Mouse (Mus musculus): ENCODE measurements around the gene Omg.

Omg gene

DNA sequence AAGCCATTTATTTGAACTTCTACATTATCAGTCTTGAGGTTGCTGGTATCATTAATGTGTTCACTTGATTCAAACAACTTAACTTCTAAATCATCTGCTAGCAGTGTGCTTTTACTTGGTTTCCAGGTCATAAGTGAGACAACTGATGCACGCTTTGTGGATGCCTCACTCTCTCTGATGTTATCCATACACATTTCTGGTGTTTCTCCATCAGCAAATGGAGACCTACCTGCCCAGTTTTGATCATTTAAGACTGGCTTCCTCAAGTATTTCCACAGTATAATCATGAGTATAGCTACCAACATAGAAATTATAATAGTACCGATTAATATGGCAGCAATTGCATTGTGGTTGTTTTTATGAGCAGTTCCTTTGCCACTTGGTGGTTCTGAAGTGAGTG is 11.9 kb upstream of the Omg start:
- no peak for DNase-seq (ENCODE audit: low spot score in 2 of 2)

DNA sequence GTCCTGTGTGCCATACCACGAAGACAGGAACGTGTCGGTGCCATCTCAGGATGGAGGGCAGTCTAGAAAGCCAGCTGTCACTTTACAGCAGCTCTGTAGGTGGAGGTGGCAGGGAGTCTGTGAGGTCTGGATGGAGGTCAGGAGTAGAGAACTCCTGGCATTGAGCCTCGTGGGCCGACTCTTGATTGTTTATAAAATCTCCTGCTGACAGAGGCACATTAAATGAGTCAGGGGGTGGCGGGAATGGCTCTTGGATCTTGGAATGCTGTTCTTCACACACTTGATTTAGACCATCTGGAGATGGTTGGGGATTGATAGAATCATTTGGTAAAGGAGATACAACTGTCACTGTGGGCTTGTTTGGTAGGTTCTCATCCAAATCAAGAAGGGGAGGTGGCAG is 11.4 kb upstream of the Omg start:
- DNase-seq (ENCODE audit: low spot score in 2 of 2), result no peak

DNA sequence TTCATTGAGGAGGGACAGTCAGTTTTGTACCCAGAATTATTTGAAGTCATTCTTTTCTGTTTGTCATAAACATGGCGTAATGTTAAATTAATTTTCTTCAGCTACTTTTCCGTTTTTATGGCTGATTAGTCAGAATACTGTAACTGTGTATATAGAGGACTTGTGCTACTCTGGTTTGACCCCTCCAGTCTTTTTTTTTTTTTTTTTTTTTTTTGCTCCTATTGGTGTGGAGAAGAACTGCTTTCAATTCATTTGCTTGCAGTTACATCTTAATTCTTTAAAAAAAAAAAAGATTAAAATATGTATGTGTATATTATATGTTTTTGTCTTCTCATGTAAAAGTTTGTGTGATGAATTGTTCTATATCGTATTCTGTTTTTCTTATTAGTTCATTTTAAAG is 8.1 kb upstream of the Omg start:
- DNase-seq (ENCODE audit: low spot score in 2 of 2), result no peak

DNA sequence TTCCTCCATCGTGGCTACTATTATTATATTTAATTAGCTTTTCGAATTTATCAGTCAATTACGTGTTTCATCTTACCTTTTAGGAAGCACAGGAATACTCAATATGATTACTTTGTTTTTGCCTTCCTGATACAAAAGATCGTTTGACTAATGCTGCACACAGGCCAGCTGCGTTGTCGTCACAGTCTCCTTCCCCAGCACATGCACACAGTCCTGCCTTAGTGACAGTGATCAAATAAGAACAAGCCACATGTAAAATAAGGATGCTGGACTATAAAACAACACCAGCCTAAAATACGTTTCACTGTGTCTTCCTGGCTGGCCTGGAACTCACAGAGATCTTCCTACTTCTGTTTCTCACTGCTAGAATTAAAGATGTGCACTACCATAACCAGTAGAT is 622 bp upstream of the Omg start:
- no peak for DNase-seq (ENCODE audit: low spot score in 2 of 2)

DNA sequence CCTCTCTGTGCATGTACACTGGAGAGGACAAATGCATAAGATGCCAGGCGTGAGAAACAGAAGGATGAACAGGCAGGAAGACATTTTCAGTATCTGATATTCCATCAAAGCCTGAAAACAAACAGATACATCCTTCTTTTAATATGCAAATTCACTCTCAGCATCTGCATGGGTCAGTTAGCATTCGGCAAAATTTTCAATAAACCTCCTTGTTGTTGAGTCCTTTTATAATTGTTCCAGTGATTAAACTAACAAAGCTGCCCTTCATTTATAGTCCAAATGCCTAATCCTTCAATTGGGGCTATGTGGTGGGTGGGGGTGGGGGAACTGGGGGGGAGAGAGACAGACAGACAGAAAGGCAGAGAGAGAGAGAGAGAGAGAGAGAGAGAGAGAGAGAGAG is 967 bp downstream of the Omg start:
- DNase-seq (ENCODE audit: low spot score in 2 of 2), result no peak

DNA sequence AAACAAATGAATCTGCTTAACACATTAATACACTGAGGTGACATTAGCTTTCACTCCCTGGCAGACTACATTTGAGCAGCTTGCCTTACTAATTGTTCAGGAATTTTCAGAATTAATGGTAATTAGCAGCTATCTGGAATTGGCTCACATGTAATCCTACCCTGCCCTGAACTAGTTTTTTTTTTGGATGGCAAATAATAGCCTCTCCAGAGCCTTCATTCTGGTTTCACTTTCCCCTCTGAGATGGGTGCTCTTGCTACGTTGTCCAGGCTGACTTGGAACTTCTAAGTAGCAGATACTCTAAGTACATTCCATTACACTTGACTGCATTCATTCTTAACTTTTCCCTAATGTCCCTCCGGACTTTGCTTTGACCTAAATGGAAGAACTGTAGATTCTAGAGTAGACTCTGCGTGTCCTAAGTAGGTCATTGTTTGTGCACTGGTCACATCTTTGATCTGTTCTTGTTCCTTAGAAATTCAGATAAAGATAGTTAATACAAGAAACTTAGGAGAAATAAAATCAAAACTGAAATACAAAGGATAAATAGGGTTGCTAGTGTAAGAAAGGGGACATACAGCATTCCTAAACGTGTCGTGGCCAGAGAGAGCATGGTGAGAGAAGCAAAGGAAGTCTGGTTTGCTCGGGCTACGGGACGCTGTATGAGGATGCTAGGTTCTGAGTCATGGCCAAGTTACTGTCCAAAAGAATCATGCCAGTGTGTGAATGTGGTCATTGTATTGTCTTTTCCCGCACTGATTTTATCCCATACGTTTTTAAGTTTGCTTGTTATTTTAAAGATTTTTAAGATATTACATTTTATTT is 8.7 kb downstream of the Omg start:
- no peak for DNase-seq (ENCODE audit: low spot score in 2 of 2)

DNA sequence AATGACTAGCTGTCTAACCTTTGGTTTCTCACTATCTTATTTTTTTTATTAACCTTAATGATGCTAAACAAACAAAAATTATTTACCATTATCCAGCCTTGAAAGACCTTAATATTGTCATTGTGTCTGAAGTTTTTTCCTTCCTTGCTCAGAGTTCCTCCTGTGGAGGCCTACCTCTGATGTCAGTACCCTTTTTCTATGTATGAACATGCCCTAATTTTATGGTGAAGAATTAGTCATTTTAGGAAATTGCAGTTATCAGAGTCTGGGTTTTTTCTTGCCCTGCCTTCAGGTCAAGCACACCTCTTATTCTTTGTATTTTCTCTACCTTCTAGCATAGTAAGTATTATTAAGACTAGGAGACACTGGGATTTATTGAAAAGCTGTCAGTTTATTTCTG is 19.2 kb downstream of the Omg start:
- no peak for DNase-seq (ENCODE audit: low spot score in 2 of 2)

DNA sequence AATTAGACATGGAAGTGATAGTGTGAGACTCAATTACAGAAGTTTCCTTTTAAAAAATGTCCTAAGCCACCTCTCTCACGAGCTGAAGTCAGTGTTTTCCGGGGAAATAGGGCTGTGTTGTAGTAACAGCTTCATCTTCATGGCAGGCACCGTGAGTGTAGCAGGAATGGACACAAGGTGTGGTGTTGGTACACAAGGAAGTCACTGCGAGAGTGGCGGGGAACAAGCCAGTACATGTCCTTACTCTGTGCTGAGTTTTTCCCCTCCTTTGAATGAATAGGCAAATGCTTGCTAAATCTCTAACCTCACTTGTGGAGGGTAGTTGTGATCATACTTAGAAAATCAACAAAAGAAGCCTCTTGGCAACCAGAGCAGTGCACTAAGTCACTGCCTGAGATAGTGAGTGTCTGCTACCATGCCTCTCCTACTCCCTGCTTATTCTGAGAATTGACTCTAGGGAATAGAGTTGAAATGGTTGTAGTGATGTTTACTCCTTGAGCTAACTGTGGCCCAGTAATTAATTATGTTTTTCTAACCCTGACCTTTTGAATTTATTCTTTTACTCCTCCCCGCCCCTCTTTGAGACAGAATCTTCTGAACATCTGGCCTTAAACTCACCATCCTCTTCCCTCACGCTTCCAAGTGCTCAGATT is 19.9 kb downstream of the Omg start:
- DNase-seq (ENCODE audit: low spot score in 2 of 2), result no peak

DNA sequence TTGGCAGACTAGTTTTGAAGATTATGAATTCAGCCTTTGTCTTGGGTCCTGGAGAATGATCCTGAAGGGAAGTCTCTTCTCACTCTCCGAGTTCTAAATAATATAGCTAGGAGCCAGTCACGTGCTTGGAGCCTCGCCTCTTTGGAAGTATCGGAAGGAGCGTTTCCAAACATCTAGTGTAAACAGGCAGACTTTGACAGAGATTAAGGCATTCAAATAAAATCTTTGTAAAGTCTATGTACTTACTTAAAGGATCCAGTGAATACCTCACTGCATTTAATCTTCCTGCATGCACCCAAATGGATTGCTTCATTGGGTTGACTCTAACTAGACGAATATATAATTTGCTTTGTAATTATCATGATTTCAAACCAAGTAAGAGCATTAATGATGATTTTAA is 20.5 kb downstream of the Omg start:
- DNase-seq (ENCODE audit: low spot score in 2 of 2), result no peak

DNA sequence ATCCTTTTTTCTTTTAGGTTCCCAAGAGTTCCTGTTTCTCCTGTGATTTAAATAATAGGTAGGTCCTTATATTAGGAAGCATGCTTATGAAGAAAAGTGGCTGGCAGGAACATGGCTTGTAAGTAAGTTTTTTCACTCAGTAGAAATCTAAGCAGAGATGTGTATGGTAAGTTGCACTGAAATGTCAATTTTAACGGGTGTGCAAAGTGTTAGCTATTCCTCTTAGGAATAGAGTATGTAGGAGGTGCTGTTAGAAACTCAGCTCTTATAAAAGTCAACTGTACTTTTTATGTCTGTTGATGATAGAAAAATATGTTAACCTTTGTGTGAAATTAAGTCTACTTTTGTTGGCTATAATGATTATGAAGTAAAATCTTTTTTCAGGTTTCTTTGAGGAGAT is 35.8 kb downstream of the Omg start:
- DNase-seq (ENCODE audit: low spot score in 2 of 2), result no peak

DNA sequence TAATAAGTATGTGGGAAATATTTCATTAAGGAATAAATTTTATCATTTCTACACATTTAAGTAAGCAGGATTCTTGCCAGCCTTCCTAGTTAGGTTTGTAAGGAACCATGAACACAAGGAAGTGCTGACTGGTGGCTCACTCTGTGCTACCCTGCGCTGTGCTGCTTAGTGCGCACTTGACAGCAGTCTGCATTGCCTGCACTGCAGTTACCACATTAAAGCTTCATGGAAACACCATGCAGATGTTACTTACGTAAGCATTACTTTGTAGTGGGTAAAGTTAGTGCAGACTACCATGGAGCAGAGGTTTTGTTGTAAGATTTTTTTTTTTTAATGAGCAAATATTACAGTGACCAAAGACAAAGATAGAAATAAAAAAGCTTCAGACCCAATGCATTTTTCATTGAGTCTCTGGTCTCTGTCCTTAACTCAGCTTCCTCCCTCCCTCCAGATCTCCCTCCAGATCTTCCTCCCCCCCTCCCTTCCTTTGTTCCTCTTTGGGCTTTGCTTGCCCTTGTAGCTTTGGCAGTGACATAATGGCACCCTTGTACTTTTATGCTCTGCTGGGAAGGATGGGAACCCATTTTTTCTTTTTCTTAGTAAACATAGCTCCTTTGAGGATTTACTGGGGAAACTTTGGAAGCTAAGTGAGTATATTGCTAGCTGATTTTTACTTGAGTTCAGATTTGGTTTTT is 43.0 kb downstream of the Omg start:
- DNase-seq (ENCODE audit: low spot score in 2 of 2), result no peak

DNA sequence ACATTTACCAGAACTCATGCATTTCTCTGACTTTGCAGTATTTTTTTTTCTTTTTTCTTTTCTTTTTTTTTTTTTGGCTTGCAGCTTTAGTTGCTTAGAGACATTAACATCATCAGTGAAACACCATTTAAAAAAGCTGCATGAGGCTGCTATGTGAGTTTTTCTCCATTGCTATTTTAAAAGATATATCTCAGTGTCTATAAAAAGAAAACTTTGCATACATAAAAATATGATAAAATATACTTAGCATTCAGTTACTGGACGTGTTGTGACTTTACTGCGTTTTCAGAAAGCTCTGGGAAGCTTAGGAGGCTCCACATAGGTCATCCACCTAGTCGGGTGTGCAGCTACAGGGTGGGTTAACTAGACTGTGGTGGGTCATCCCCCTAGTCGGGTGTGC is 44.0 kb downstream of the Omg start:
- no peak for DNase-seq (ENCODE audit: low spot score in 2 of 2)

DNA sequence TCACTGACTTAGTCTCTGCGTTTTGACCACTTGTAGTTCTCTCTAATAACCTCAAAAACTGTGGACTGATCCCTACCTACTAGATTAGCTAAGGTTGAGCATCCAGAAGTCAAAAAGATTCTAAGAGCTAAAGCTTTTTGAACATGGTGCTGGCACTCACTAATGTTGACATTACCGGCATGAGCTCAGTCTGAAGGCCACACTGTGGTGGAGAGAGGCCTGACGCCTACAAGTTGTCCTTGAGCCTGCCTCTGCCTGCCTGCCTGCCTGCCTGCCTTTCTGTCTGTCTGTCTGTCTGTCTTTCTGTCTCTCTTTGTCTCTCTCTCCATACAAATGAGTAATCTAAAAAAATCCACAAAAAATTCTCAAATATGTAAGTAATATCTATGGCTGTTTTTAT is 46.0 kb downstream of the Omg start:
- no peak for DNase-seq (ENCODE audit: low spot score in 2 of 2)

DNA sequence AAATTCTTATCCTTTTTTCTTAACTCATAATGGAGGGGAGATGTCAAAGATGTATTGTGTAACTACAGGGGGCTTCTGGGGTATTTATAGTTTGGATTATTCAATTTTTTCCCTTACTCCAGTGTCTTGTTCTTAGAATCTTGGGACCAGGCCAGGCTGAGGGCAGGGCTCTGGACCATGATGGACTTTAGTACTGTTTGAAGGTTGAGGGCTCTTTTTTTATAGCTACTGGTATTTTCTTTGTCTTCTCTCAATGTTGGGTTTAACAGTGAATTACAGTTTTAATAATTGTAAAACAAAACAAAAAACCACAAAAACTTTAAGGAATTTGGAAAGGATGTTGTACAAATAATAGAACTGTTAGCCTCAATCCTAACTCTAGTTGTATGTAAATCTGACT is 50.9 kb downstream of the Omg start:
- DNase-seq (ENCODE audit: low spot score in 2 of 2), result no peak

Data from spleen, postnatal 36 days (tissue).